Mouse (Mus musculus): Measurements from ENCODE around the gene Sgcd.

GRCm38 (mm10) chr11:47264267-47264984, 724.3 kb downstream of the Sgcd start:
- no peak for TF ChIP-seq CTCF (IDR thresholded peaks at IDR 0.05; ENCODE audit: insufficient read depth, low read depth, low read length)
- TF ChIP-seq POLR2A (IDR thresholded peaks at IDR 0.05; ENCODE audit: insufficient read depth, low read depth, low read length): no peak

Data from olfactory bulb, adult 2 months (tissue).